Mouse (Mus musculus): ENCODE measurements around the gene Rreb1.
A peak's percentile ranks its signal among the peaks of the same experiment; 100 is the strongest.

Rreb1 gene

GRCm38 (mm10) chr13:37879556-37879955 lies 101.4 kb downstream of the Rreb1 start:
- DNase-seq: no peak

- peak in 1 of 2 experiments; percentile 13 for DNase-seq
These were observed 101.8 kb downstream of the Rreb1 start for GRCm38 (mm10) chr13:37880035-37880434.

- DNase-seq: no peak
These were observed 102.5 kb downstream of the Rreb1 start for GRCm38 (mm10) chr13:37880581-37881130.

DNA sequence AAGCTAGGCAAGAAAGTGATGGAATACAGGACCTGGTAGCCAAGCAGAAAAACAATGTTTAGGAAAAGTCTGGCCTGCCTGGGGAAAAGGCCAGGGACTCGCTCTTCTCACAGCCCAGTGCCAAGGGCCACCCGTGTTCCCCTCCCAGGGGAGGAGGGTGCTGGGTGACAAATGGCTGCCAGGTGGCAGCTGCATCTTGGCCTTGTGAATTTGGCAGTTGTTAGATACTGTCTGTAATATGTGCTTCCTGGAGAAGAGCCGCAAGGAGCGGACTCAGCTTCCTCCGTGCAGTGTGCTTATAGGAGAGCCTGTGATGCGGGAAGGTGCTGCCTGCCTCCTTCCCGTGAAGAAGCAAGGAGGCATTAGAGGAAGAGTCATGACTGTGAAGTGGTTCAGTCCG lies 104.3 kb downstream of the Rreb1 start:
- no peak for DNase-seq

DNA sequence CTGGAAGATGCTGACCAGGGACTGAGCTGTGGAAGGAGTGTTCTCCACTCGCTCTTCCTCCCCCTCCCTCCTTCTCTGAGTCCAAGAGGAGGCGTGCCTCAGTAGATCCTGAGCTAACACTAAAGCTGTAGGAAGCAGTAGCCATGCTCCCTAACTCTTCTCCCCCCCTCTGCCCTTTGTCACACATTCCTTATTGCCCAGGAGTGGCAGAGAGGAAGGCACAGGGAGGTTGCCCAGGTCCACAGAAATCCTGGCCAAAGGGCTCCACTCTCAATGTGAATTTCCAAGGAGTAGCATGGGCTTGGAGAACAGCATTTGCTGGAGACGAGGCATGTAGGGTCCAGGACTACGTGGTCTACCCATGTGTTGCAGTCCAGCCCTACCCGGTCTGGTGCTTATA lies 104.8 kb downstream of the Rreb1 start:
- DNase-seq: no peak

DNA sequence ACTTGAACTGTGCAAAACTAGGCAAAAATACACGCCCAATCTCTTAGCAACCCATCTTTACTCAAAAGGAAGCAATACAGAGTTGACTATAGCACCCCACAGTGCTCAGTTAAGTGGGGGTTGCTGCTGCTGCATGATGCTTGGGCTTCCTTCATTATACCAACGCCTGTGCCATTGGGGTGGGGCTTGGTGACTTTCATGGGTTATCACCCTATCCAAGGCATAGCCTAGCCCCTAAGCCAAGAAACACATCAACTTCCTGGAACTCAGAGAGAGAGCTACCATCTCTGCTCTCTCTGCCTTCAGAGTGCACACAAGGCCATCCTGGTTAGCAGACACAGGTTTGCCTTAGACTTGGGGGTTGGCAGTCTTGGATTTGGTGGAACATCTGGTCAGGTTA lies 107.2 kb downstream of the Rreb1 start:
- DNase-seq: no peak

GRCm38 (mm10) chr13:37886024-37886423 lies 107.8 kb downstream of the Rreb1 start:
- DNase-seq: no peak

DNA sequence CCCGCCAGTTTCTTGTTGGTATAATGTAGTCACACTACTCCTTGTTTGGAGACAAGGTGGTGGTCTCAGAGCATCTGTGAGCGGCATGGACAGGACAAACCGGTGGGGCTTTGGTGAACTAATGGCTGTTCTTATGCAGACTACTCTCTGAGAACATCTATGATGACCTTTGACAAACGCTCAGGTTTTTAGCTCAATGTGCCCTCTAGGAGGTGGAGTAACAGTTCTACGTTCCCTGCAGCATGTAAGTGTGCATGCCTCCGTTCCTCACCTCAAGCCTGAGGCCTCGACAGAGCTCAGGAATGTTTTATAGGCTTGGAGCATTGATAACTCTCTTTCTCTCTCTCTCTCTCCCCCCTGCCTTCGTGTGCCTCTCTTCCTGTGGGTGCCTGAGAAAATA lies 116.6 kb downstream of the Rreb1 start:
- no peak for DNase-seq

GRCm38 (mm10) chr13:37895564-37896254 lies 117.5 kb downstream of the Rreb1 start:
- no peak for DNase-seq

- no peak for DNase-seq
These were observed 118.2 kb downstream of the Rreb1 start for GRCm38 (mm10) chr13:37896423-37896822.

DNA sequence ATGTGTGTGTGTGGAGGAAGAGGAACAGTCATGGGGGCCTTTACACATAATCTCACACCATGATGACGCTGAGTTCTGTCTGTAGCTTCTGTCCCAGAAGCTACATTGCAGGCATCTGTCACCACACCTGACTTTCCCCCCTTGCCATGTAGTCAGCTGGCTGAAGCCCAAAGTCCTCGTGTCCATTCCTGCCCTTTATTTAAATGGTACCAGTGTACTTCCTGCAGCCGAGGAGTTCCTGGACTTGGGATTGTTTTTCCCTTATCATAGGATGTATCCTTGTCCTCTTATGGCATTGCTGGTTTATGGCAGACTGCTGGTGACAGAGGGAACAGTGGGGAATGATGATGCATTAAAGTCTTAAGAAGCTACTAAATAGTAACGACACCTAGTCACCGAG lies 120.6 kb downstream of the Rreb1 start:
- no peak for DNase-seq

- DNase-seq: no peak
These were observed 124.8 kb downstream of the Rreb1 start for GRCm38 (mm10) chr13:37903036-37903435.

GRCm38 (mm10) chr13:37903476-37903875 lies 125.3 kb downstream of the Rreb1 start:
- no peak for DNase-seq

GRCm38 (mm10) chr13:37904436-37904835 lies 126.2 kb downstream of the Rreb1 start:
- DNase-seq: no peak

DNA sequence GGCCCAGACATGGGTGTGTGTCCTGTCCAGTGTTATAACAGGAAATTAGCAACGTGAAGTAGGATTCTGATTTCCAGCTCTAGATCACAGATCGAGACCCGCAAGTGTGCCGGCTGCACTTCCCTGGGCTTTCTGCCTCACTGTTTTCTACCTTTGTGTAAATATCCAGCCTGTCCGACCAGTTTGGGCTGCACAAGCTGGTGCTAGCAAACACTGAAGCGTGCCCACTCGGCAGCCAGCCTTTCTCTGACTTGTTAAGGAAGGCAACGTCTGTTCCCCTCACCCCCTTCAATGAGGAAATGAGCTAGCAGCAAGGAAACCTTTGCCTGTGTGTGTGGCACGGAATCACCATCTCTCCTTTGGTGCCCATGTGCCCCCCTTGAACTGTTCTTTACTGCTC lies 129.9 kb downstream of the Rreb1 start:
- no peak for DNase-seq

DNA sequence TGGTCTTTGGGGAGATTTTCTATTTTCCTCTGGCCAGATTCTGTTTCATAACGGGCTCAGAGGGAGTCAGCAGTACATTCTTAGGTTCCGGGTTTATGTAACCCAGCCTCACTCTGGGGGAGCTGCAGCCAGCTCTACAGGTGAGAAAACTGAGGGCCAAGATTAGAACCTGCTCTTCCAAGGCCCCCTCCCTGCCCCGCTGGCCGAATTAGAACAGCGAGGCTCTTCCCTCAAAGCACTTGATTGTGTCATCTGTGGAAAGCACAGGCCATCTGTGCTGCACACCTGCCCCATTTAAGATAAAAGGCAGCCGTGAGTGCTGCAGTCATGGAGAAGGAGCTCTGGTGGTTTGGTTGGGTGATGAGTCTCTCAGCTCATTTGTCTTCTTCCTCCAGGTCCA lies 130.3 kb downstream of the Rreb1 start:
- no peak for DNase-seq

GRCm38 (mm10) chr13:37909225-37909624 lies 131.0 kb downstream of the Rreb1 start:
- DNase-seq: no peak

DNA sequence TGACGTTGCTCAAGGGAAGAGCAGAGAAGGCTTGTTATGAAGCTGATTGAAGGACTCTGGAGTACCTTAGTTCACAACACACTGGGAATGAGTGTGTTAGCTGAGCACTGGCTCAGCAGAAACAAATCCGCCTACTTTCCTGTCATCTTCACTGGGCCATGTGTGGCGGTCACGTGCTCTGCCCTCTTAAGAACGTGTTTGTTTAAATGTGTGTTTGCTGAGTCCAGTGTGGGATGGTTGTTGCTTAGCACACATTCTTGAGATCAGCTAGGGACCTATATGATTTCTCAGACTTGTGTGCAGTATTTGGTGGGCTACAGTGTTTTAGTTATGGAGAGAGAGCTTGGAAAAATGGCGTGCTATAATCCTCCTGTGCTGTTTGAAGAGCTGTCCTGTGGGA lies 133.8 kb downstream of the Rreb1 start:
- DNase-seq: no peak

DNA sequence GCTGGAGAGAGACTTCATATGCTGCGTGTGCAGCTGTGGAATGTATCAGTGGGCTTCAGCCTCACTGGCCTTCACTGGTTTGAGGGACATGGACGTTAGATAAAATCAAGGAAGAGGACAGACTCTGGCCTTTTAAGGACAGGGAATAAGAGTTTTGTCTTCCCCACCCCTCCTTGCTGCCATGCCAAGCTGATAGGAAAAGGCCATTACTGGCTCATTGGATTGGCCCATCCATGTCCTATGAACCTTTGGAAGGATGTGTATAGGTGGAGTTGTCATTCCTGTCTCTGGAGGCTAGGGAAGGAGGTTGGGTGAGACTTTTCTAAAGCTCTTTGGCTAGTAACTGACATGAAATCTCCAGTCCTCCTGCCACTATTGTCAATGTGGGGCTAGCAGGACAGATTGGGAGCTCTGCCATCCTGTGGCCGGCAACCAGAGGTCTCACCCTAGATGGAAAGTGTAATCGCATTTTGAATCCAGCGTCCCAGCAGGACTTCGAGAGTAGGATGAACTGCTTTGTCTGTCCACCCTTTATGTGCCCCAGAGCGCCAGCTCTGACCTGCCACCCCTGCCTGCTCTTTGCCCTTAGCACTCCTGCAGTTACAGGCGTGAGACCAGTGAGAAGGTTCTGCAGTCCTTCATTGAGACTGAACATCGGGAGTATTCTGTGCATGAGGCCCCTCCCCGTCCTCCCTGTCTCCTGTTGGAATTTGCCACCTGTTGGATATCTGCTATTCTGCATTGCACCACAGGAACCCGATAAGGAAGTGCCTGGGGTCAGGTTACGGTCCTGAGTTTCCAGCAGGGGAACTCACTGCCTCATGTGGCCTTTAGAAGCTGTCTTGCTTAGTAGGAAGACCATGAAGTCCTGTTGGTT lies 134.6 kb downstream of the Rreb1 start:
- DNase-seq: no peak

DNA sequence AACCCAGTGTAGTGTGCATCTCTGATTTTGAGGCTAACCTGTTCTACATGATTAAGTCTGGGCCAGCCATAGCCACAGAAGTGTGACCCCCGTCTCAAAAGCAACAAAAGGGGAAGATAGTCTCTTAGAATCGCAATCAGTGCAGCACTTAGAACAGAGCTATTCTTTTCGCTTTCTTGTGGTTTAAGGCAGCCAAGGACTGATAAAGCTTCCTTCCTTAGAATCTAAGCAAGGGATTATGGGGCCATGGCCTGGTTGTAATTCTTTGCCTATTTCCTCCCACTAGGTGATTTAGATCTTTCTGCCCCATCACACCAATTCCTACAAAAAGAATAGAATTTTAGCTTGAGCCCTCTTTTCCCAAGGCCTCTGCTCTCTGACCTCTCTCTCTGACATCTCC lies 135.8 kb downstream of the Rreb1 start:
- no peak for DNase-seq

DNA sequence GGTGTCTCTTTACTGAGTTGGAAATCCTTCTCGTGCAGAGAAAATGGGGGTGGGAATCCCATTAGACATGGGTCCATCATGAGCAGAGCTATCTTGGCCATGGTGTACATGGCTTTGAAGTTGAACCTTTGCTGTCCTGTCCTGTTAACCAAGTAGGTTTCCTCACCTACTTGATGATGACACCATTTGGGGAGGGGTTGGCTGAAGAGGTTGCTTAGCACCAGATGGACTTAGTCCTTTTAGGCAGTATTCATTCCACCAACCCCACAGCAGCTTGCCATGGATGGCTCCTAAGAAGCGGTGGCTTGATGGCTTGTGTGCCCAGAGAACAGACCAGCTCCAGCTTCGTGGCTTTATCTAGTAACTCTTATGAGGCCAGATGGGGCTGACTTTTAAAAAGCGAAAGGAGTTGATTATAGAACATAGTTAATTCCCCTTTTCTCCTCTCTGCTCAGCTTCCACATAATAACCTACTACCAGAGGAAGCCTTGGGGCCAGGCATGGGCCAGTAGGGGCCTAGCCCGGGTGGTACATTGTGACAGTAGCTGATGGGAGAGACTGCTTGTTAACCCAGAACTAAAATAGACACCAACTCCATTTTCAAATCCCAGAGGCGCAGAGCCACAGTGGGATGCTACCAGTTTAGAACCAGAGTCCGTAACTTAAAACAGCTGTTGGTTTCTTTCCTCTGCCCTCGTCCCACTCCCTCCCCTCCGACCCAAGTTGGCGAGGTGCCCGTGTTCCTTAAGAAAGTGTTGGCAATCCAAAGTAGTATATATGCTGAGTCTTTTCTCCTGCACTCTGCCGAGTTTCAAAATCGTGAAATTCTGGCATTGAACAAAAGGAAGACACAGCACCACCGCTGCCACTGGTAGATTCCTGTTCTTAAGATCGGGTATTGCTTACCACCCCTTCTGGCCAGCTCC lies 140.4 kb downstream of the Rreb1 start:
- DNase-seq: no peak

GRCm38 (mm10) chr13:37919711-37920277 lies 141.6 kb downstream of the Rreb1 start:
- no peak for DNase-seq

GRCm38 (mm10) chr13:37920727-37921126 lies 142.5 kb downstream of the Rreb1 start:
- DNase-seq: no peak

Measured in cerebellum, postnatal 14 days (tissue).